ENCODE assay signal across 14 mouse cellular contexts in genomic region chr4:117056102-117056501, GRCm38 (mm10). TPM values are rescaled to one million over a fixed set of nuclear protein-coding genes. Genes with fewer than 3 reads are reported as not detected.
DNase-seq lines count a peak whose midpoint lies in the region; ATAC-seq and TF ChIP-seq lines count a peak whose summit lies in the region.
"Had no signal": no experiment of that assay in that cellular context is flagged by ENCODE, and none has a peak within 500 bp of the region (broad histone marks: within the 10 kb centered on the region; RNA-seq: fewer than 3 reads in every experiment).

No protein-coding gene starts in this region.

- no peak for DNase-seq in midbrain, embryonic 10.5 days (ENCODE audit: low spot score)
- DNase-seq in yolk sac, embryonic 10.5 days (ENCODE audit: low spot score): peak; percentile 22
- no peak for DNase-seq in cerebellum, adult 8-10 months
- DNase-seq: cerebellum, postnatal 25 days; kidney, postnatal 36 days had no signal

- no peak overlapping the region for H3K4me3 ChIP-seq in midbrain, embryonic 10.5 days
- no peak overlapping the region for H3K4me3 ChIP-seq in midbrain, embryonic 15.5 days
- H3K4me3 ChIP-seq in bone marrow, adult 2 months (replicated peaks; ENCODE audit: control insufficient read depth, low read depth, low read length): no peak overlapping the region
- peak overlapping the region; percentile 22; the same call in 1 of the 2 replicates for H3K4me3 ChIP-seq in liver, embryonic 12.5 days
- no peak overlapping the region for H3K4me3 ChIP-seq in hindbrain, embryonic 12.5 days
- H3K4me3 ChIP-seq: heart, embryonic 15.5 days; lung, embryonic 15.5 days had no signal

- no peak for TF ChIP-seq CTCF in bone marrow, adult 2 months (IDR thresholded peaks at IDR 0.05; ENCODE audit: control insufficient read depth, insufficient read depth, low read length)

- peaks cover 49% of the 10 kb centered on the region for H3K36me3 ChIP-seq in midbrain, embryonic 10.5 days
- H3K36me3 ChIP-seq in midbrain, embryonic 15.5 days (replicated peaks): no peaks in the 10 kb centered on the region
- H3K36me3 ChIP-seq in liver, embryonic 12.5 days: peaks cover 43% of the 10 kb centered on the region
- peaks cover 16% of the 10 kb centered on the region for H3K36me3 ChIP-seq in hindbrain, embryonic 12.5 days
- H3K36me3 ChIP-seq: heart, embryonic 15.5 days had no signal

- H3K9me3 ChIP-seq in midbrain, embryonic 10.5 days (replicated peaks): no peaks in the 10 kb centered on the region; the same call in 1 of the 2 replicates
- H3K9me3 ChIP-seq in midbrain, embryonic 15.5 days: no peaks in the 10 kb centered on the region
- no peaks in the 10 kb centered on the region for H3K9me3 ChIP-seq in liver, embryonic 12.5 days (replicated peaks)
- no peaks in the 10 kb centered on the region for H3K9me3 ChIP-seq in hindbrain, embryonic 12.5 days (replicated peaks)
- H3K9me3 ChIP-seq: heart, embryonic 15.5 days; lung, embryonic 15.5 days had no signal

- peaks cover 61% of the 10 kb centered on the region for H3K27me3 ChIP-seq in midbrain, embryonic 10.5 days (ENCODE audit: low read depth, poor library complexity, severe bottlenecking)
- peaks cover 13% of the 10 kb centered on the region; the same call in 1 of the 2 replicates for H3K27me3 ChIP-seq in midbrain, embryonic 15.5 days (replicated peaks)
- H3K27me3 ChIP-seq in liver, embryonic 12.5 days (replicated peaks): no peaks in the 10 kb centered on the region
- no peaks in the 10 kb centered on the region for H3K27me3 ChIP-seq in hindbrain, embryonic 12.5 days
- H3K27me3 ChIP-seq: CH12.LX; heart, embryonic 15.5 days; lung, embryonic 15.5 days had no signal

- no peak overlapping the region for H3K9ac ChIP-seq in midbrain, embryonic 15.5 days
- H3K9ac ChIP-seq in liver, embryonic 12.5 days: peak overlapping the region; percentile 66
- no peak overlapping the region for H3K9ac ChIP-seq in hindbrain, embryonic 12.5 days
- H3K9ac ChIP-seq: heart, embryonic 15.5 days; lung, embryonic 15.5 days had no signal

- no peak for ATAC-seq in midbrain, embryonic 15.5 days (replicated peaks)
- ATAC-seq in liver, embryonic 12.5 days: peak; percentile 100
- ATAC-seq in hindbrain, embryonic 12.5 days (ENCODE audit: low FRiP score): no peak
- ATAC-seq: inflammation-experienced regulatory T-cells, adult 6 months had no signal

- no peak for TF ChIP-seq POLR2A in bone marrow, adult 2 months (IDR thresholded peaks at IDR 0.05; ENCODE audit: borderline replicate concordance, control insufficient read depth, low read depth, low read length)

- H3K4me2 ChIP-seq in midbrain, embryonic 15.5 days: no peak overlapping the region
- H3K4me2 ChIP-seq in liver, embryonic 12.5 days: peak overlapping the region; percentile 62
- no peak overlapping the region for H3K4me2 ChIP-seq in hindbrain, embryonic 12.5 days (replicated peaks)
- H3K4me2 ChIP-seq: heart, embryonic 15.5 days; lung, embryonic 15.5 days; midbrain, embryonic 11.5 days had no signal

- H3K27ac ChIP-seq in midbrain, embryonic 10.5 days (replicated peaks): 0 out of 2 replicates have a peak overlapping the region, but pooled peaks have one; percentile 43
- H3K27ac ChIP-seq in midbrain, embryonic 15.5 days: no peak overlapping the region
- H3K27ac ChIP-seq in bone marrow, adult 2 months (ENCODE audit: control insufficient read depth, insufficient read depth, low read depth, low read length, poor library complexity): peak overlapping the region; percentile 70; the same call in 1 of the 2 replicates
- H3K27ac ChIP-seq in liver, embryonic 12.5 days: peak overlapping the region; percentile 94
- H3K27ac ChIP-seq in hindbrain, embryonic 12.5 days: no peak overlapping the region
- H3K27ac ChIP-seq: heart, embryonic 15.5 days; lung, embryonic 15.5 days had no signal

- 0 out of 2 replicates have a peak, but pooled peaks cover 6% of the 10 kb centered on the region for H3K4me1 ChIP-seq in midbrain, embryonic 10.5 days
- H3K4me1 ChIP-seq in midbrain, embryonic 15.5 days: no peaks in the 10 kb centered on the region
- peaks cover 2% of the 10 kb centered on the region for H3K4me1 ChIP-seq in bone marrow, adult 2 months (ENCODE audit: control insufficient read depth, insufficient read depth, low read length)
- H3K4me1 ChIP-seq in liver, embryonic 12.5 days: peaks cover 48% of the 10 kb centered on the region
- H3K4me1 ChIP-seq in hindbrain, embryonic 12.5 days: no peaks in the 10 kb centered on the region
- H3K4me1 ChIP-seq: heart, embryonic 15.5 days; lung, embryonic 15.5 days had no signal

RNA-seq across cellular contexts. Expression of gene Eif2b3, which starts 36.9 kb away (rescaled TPM):
- 48.4 and 56.4 TPM in 2 replicates for polyA plus RNA-seq in midbrain, embryonic 10.5 days (2016; fragmentation: Nextera tagmentation; extraction: Ambion mirVana)
- polyA plus RNA-seq in midbrain, embryonic 15.5 days (2015; fragmentation: Nextera tagmentation; extraction: Ambion mirVana): 44.6 and 46.2 TPM in 2 replicates
- polyA plus RNA-seq in bone marrow, adult 2 months (2011; ENCODE audit: insufficient read depth, insufficient read length, low replicate concordance, missing spikeins): 13.1 and 23.4 TPM in 2 replicates
- 55.2 and 55.3 TPM in 2 replicates for polyA plus RNA-seq in liver, embryonic 12.5 days (2016; fragmentation: Nextera tagmentation; extraction: Ambion mirVana)
- 41.5 and 47.4 TPM in 2 replicates for polyA plus RNA-seq in hindbrain, embryonic 12.5 days (2016; fragmentation: Nextera tagmentation; extraction: Ambion mirVana)

RNA-seq across cellular contexts. Expression of gene Ptch2, which starts 39.8 kb away (rescaled TPM):
- polyA plus RNA-seq in midbrain, embryonic 10.5 days (2016; fragmentation: Nextera tagmentation; extraction: Ambion mirVana): 12.8 and 15.7 TPM in 2 replicates
- 7.7 and 9.0 TPM in 2 replicates for polyA plus RNA-seq in midbrain, embryonic 15.5 days (2015; fragmentation: Nextera tagmentation; extraction: Ambion mirVana)
- 1.5 and 2.8 TPM in 2 replicates for polyA plus RNA-seq in bone marrow, adult 2 months (2011; ENCODE audit: insufficient read depth, insufficient read length, low replicate concordance, missing spikeins)
- 1.3 and 1.4 TPM in 2 replicates for polyA plus RNA-seq in liver, embryonic 12.5 days (2016; fragmentation: Nextera tagmentation; extraction: Ambion mirVana)
- 4.5 and 5.9 TPM in 2 replicates for polyA plus RNA-seq in hindbrain, embryonic 12.5 days (2016; fragmentation: Nextera tagmentation; extraction: Ambion mirVana)

Comparison
In these comparisons a context has a peak if more than half of its experiments do, and no peak if none do; other contexts are left out.
1. H3K27ac ChIP-seq: peak in midbrain, embryonic 10.5 days (single experiment), bone marrow, adult 2 months (single experiment) and liver, embryonic 12.5 days (single experiment); none in midbrain, embryonic 15.5 days (single experiment) and hindbrain, embryonic 12.5 days (single experiment).